In genomic region chr15:18818185-18818973, GRCm38 (mm10) we compare ENCODE assay signal across 8 mouse cellular contexts. TPM values are rescaled to one million over a fixed set of nuclear protein-coding genes. Genes with fewer than 3 reads are reported as not detected.
DNase-seq lines count a peak whose midpoint lies in the region; ATAC-seq and TF ChIP-seq lines count a peak whose summit lies in the region.

Cdh10 (plus strand) TSS chr15:18818947.

- DNase-seq in heart, adult 18-20 months: no peak
- peak; percentile 86 for DNase-seq in ZHBTc4 (ENCODE audit: low read depth, low spot score)
- peak; percentile 84 for DNase-seq in embryonic facial prominence, embryonic 14.5 days (ENCODE audit: low spot score)
- DNase-seq in intestine, embryonic 14.5 days (ENCODE audit: low spot score): peak; percentile 66
- DNase-seq in liver: peak; percentile 23
- DNase-seq in right cerebral cortex, adult 18-20 months: peak; percentile 86
- DNase-seq in thymus, adult 2 months: no peak

- 0 out of 2 replicates have a peak within 1 kb of the TSS, but pooled peaks have one; percentile 17 for H3K9ac ChIP-seq in heart, embryonic 12.5 days
- H3K9ac ChIP-seq in embryonic facial prominence, embryonic 14.5 days (ENCODE audit: low read depth, low read length): peak within 1 kb of the TSS; percentile 62
- H3K9ac ChIP-seq in intestine, embryonic 14.5 days (ENCODE audit: low read length): peak within 1 kb of the TSS; percentile 3

- no peaks in the 10 kb centered on the region for H3K27me3 ChIP-seq in heart, embryonic 12.5 days (replicated peaks)
- H3K27me3 ChIP-seq in embryonic facial prominence, embryonic 14.5 days (replicated peaks; ENCODE audit: control insufficient read depth, insufficient read depth, low read length): no peaks in the 10 kb centered on the region
- no peaks in the 10 kb centered on the region for H3K27me3 ChIP-seq in intestine, embryonic 14.5 days (replicated peaks; ENCODE audit: control insufficient read depth, insufficient read depth, low read length)
- no peaks in the 10 kb centered on the region for H3K27me3 ChIP-seq in thymus, adult 2 months (ENCODE audit: control insufficient read depth, insufficient read depth, low read length)

- no peaks in the 10 kb centered on the region for H3K36me3 ChIP-seq in heart, embryonic 12.5 days
- H3K36me3 ChIP-seq in embryonic facial prominence, embryonic 14.5 days (ENCODE audit: control insufficient read depth, insufficient read depth, low read length): no peaks in the 10 kb centered on the region
- H3K36me3 ChIP-seq in intestine, embryonic 14.5 days (ENCODE audit: control insufficient read depth, insufficient read depth, low read length): no peaks in the 10 kb centered on the region
- no peaks in the 10 kb centered on the region for H3K36me3 ChIP-seq in thymus, adult 2 months (ENCODE audit: control insufficient read depth, insufficient read depth, low read length)

- TF ChIP-seq CTCF in thymus, adult 2 months (IDR thresholded peaks at IDR 0.05; ENCODE audit: borderline replicate concordance, control insufficient read depth, extremely low read depth, insufficient read depth, low read length, poor library complexity): no peak

- H3K27ac ChIP-seq in heart, embryonic 12.5 days (ENCODE audit: poor library complexity, severe bottlenecking): no peak within 1 kb of the TSS
- no peak within 1 kb of the TSS for H3K27ac ChIP-seq in embryonic facial prominence, embryonic 14.5 days (replicated peaks; ENCODE audit: low read depth, low read length)
- H3K27ac ChIP-seq in intestine, embryonic 14.5 days (ENCODE audit: low read depth): no peak within 1 kb of the TSS
- H3K27ac ChIP-seq in thymus, adult 2 months (ENCODE audit: control insufficient read depth, insufficient read depth, low read length): no peak within 1 kb of the TSS

- WGBS in heart, embryonic 12.5 days: under 1% methylated on average over 24 of the region's 24 CpGs
- WGBS in embryonic facial prominence, embryonic 14.5 days: under 1% methylated on average over 24 of the region's 24 CpGs
- WGBS in intestine, embryonic 14.5 days: 1% methylated on average over 24 of the region's 24 CpGs
- 5% methylated on average over 24 of the region's 24 CpGs for WGBS in thymus, adult 2 months

- peak within 1 kb of the TSS; percentile 57 for H3K4me3 ChIP-seq in heart, embryonic 12.5 days
- H3K4me3 ChIP-seq in embryonic facial prominence, embryonic 14.5 days (ENCODE audit: low read depth, low read length): peak within 1 kb of the TSS; percentile 44
- peak within 1 kb of the TSS; percentile 39 for H3K4me3 ChIP-seq in intestine, embryonic 14.5 days (ENCODE audit: low read depth, low read length)
- H3K4me3 ChIP-seq in thymus, adult 2 months (ENCODE audit: control insufficient read depth, insufficient read depth, low read length): no peak within 1 kb of the TSS

- TF ChIP-seq POLR2A in thymus, adult 2 months (IDR thresholded peaks at IDR 0.05; ENCODE audit: control insufficient read depth, extremely low read depth, insufficient read depth, low read length, poor library complexity): no peak

- peak within 1 kb of the TSS; percentile 81 for H3K4me2 ChIP-seq in heart, embryonic 12.5 days
- peak within 1 kb of the TSS; percentile 64 for H3K4me2 ChIP-seq in embryonic facial prominence, embryonic 14.5 days (ENCODE audit: low read depth, low read length)
- H3K4me2 ChIP-seq in intestine, embryonic 14.5 days (ENCODE audit: low read length): peak within 1 kb of the TSS; percentile 54

- peak; percentile 59; the same call in 1 of the 2 replicates for ATAC-seq in heart, embryonic 12.5 days (ENCODE audit: insufficient number of reproducible peaks, low FRiP score)
- ATAC-seq in embryonic facial prominence, embryonic 14.5 days (ENCODE audit: low read depth): peak; percentile 86
- peak; percentile 71 for ATAC-seq in intestine, embryonic 14.5 days (replicated peaks; ENCODE audit: low FRiP score, low TSS enrichment, low read depth)

- H3K9me3 ChIP-seq in heart, embryonic 12.5 days (replicated peaks): no peaks in the 10 kb centered on the region
- no peaks in the 10 kb centered on the region for H3K9me3 ChIP-seq in embryonic facial prominence, embryonic 14.5 days (ENCODE audit: control insufficient read depth, low read length)
- no peaks in the 10 kb centered on the region for H3K9me3 ChIP-seq in intestine, embryonic 14.5 days (ENCODE audit: control insufficient read depth, low read length)

- no peaks in the 10 kb centered on the region for H3K4me1 ChIP-seq in heart, embryonic 12.5 days (replicated peaks)
- H3K4me1 ChIP-seq in embryonic facial prominence, embryonic 14.5 days (ENCODE audit: control insufficient read depth, insufficient read depth, low read length): no peaks in the 10 kb centered on the region
- H3K4me1 ChIP-seq in intestine, embryonic 14.5 days (replicated peaks; ENCODE audit: control insufficient read depth, insufficient read depth, low read length): no peaks in the 10 kb centered on the region
- H3K4me1 ChIP-seq in thymus, adult 2 months (replicated peaks; ENCODE audit: control insufficient read depth, insufficient read depth, low read length): no peaks in the 10 kb centered on the region

RNA-seq across cellular contexts. Expression of gene Cdh10, which starts in this region (rescaled TPM):
- 0.98 and 1.0 TPM in 2 replicates for polyA plus RNA-seq in heart, embryonic 12.5 days (2016; fragmentation: Nextera tagmentation; extraction: Ambion mirVana)
- total RNA-seq in heart, adult 18-20 months (2021): not detected
- polyA plus RNA-seq in embryonic facial prominence, embryonic 14.5 days (2014; fragmentation: Nextera tagmentation; extraction: Ambion mirVana): 4.4 and 5.5 TPM in 2 replicates
- 2.6 and 3.3 TPM in 2 replicates for polyA plus RNA-seq in intestine, embryonic 14.5 days (2014; fragmentation: Nextera tagmentation; extraction: Ambion mirVana)
- polyA plus RNA-seq in thymus, adult 2 months (2012; rRNA removed): 0.06 TPM in 1 of 2 replicates, not detected in the other

Comparison
In these comparisons a context has a peak if more than half of its experiments do, and no peak if none do; other contexts are left out.
1. H3K9ac ChIP-seq: peak in every context shown above with its lines; median percentile 62 in embryonic facial prominence, embryonic 14.5 days; 17 in heart, embryonic 12.5 days; 3 in intestine, embryonic 14.5 days.
2. DNase-seq: peak in ZHBTc4 (single experiment), embryonic facial prominence, embryonic 14.5 days (single experiment), intestine, embryonic 14.5 days (single experiment), liver (single experiment) and right cerebral cortex, adult 18-20 months (single experiment); none in heart, adult 18-20 months (0 of 2) and thymus, adult 2 months (single experiment).
3. Peak in every context shown above with its lines, with median percentiles within 50 percentile points of each other: ATAC-seq and H3K4me2 ChIP-seq.